ENCODE assay signal across 24 mouse cellular contexts in the genomic region with DNA sequence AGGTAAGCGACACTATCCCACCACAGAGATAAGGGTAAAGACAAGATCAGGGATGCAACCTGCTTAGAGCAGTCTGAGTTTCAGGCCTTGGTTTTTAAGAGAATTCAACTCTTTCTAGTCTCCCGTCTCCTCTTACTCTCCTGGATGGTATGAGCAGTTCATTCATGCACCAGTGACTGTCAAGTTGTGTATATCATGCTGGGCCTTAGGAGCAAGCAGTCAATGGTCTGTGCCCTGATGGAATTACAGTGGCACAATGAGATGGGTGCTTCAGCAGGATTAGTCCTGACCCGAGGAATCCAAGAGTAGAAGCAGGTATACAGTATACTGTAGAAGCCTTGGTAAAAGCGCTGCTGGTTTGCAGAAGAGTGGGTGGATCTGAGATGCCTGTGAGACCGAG.
"Had no signal": no experiment of that assay in that cellular context is flagged by ENCODE, and none has a peak within 500 bp of the region (broad histone marks: within the 10 kb centered on the region; RNA-seq: fewer than 3 reads in every experiment).

No protein-coding gene starts in this region.

- H3K4me2 ChIP-seq: heart, embryonic 11.5 days; heart, embryonic 13.5 days; heart, embryonic 15.5 days; hindbrain, embryonic 13.5 days; hindbrain, embryonic 15.5 days; limb, embryonic 13.5 days; limb, embryonic 15.5 days; liver, embryonic 12.5 days had no signal

- H3K36me3 ChIP-seq: heart, embryonic 13.5 days; heart, embryonic 15.5 days; hindbrain, embryonic 13.5 days; hindbrain, embryonic 15.5 days; limb, embryonic 13.5 days; limb, embryonic 15.5 days; liver, embryonic 12.5 days had no signal

- ATAC-seq: forebrain, postnatal 0 days; hindbrain, postnatal 0 days; intestine, embryonic 16.5 days; liver, embryonic 12.5 days had no signal

- H3K9ac ChIP-seq: forebrain, postnatal 0 days; heart, embryonic 13.5 days; heart, embryonic 15.5 days; hindbrain, embryonic 13.5 days; hindbrain, embryonic 15.5 days; limb, embryonic 13.5 days; limb, embryonic 15.5 days; liver, embryonic 12.5 days; liver, embryonic 14.5 days had no signal

- H3K27me3 ChIP-seq: heart, embryonic 13.5 days; heart, embryonic 15.5 days; hindbrain, embryonic 13.5 days; hindbrain, embryonic 15.5 days; limb, embryonic 13.5 days; limb, embryonic 15.5 days; liver, embryonic 12.5 days had no signal

- DNase-seq: forebrain, postnatal 0 days; gastrocnemius, postnatal 14 days; gastrocnemius, postnatal 36 days; heart, adult 11 months; heart, adult 2 months; heart, postnatal 14 days; heart, postnatal 36 days; kidney, adult 8-10 months; kidney, postnatal 10 days; kidney, postnatal 25 days; layer of hippocampus, adult 9-11 months; layer of hippocampus, postnatal 36 days; left cerebral cortex, postnatal 4 days had no signal

- H3K4me1 ChIP-seq: hindbrain, embryonic 15.5 days; liver, embryonic 12.5 days had no signal

- H3K4me3 ChIP-seq: heart, adult 2 months; heart, embryonic 13.5 days; heart, embryonic 15.5 days; hindbrain, embryonic 13.5 days; hindbrain, embryonic 15.5 days; limb, embryonic 13.5 days; limb, embryonic 15.5 days; liver, embryonic 12.5 days had no signal

- H3K27ac ChIP-seq: heart, adult 2 months; heart, embryonic 13.5 days; heart, embryonic 15.5 days; hindbrain, embryonic 13.5 days; hindbrain, embryonic 15.5 days; hindbrain, postnatal 0 days; limb, embryonic 13.5 days; limb, embryonic 15.5 days; liver, embryonic 12.5 days; liver, embryonic 14.5 days had no signal

- H3K9me3 ChIP-seq: heart, embryonic 13.5 days; heart, embryonic 15.5 days; hindbrain, embryonic 13.5 days; hindbrain, embryonic 15.5 days; limb, embryonic 13.5 days; limb, embryonic 15.5 days; liver, embryonic 12.5 days had no signal
